Mouse (Mus musculus) kidney, embryonic 16.5 days (tissue): ENCODE results near the gene Sema6d. TPM values are rescaled to one million over a fixed set of nuclear protein-coding genes. Genes with fewer than 3 reads are reported as not detected.

ENCODE experiments used
- ATAC-seq: fragments of 200-750 bp; cut with Nextera tagmentation; 2 replicates; pipeline ENCODE4 v1.8.0; 2017; ENCODE audit warnings: moderate TSS enrichment; ENCODE audit not compliant: low FRiP score, low TSS enrichment
- H3K27ac ChIP-seq: fragments of 300-500 bp; sonication (generic); 2 replicates; pipeline ENCODE4 v1.5.1; 2014; ENCODE audit warnings: low read length
- H3K27me3 ChIP-seq: fragments of 300-500 bp; sonication (generic); 2 replicates; pipeline ENCODE4 v1.6.1; 2014; ENCODE audit warnings: low read length, control low read depth, mixed read lengths; ENCODE audit not compliant: insufficient read depth
- H3K36me3 ChIP-seq: fragments of 300-500 bp; sonication (generic); 2 replicates; pipeline ENCODE4 v1.6.1; 2014; ENCODE audit warnings: low read length, control low read depth, mixed read lengths; ENCODE audit not compliant: insufficient read depth
- H3K4me1 ChIP-seq: fragments of 300-500 bp; sonication (generic); 2 replicates; pipeline ENCODE4 v1.6.1; 2014; ENCODE audit warnings: low read length, control low read depth, mixed read lengths; ENCODE audit not compliant: insufficient read depth
- H3K4me2 ChIP-seq: fragments of 300-500 bp; sonication (generic); replicated peaks from 2 replicates; pipeline ENCODE4 v1.6.1; 2014; ENCODE audit warnings: low read depth, low read length
- H3K4me3 ChIP-seq: fragments of 300-500 bp; sonication (generic); 2 replicates; pipeline ENCODE4 v1.5.1; 2014; ENCODE audit warnings: mild to moderate bottlenecking, low read length
- H3K9ac ChIP-seq: fragments of 300-500 bp; sonication (generic); replicated peaks from 2 replicates; pipeline ENCODE4 v1.6.1; 2014; ENCODE audit warnings: low read length
- H3K9me3 ChIP-seq: fragments of 300-500 bp; sonication (generic); 2 replicates; pipeline ENCODE4 v1.6.1; 2016; ENCODE audit warnings: low read length, control low read depth
- WGBS: fragments of 180-500 bp; shearing (Covaris S2); extraction: QIAGEN DNeasy Blood & Tissue Kit; methylation state at CpG from one replicate; pipeline ENCODE4 v1.1.7; 2014; 5-methylcytosine and 5-hydroxymethylcytosine counted together
- polyA plus RNA-seq: library from polyadenylated mRNA; unstranded; fragments of >200 nt; fragmentation: Nextera tagmentation; extraction: Ambion mirVana; gene quantifications from 2 replicates; pipeline ENCODE4 v1.2.1, GENCODE M21; 2015

Sema6d gene
- polyA plus RNA-seq, 1 experiment from 2014 or later, result 9.0 TPM

- ATAC-seq, result no peak
- Histone ChIP-seq H3K27ac (no peak overlapping the region), H3K27me3 (no peaks in the 10 kb centered on the region), H3K9ac (no peak overlapping the region), H3K4me2 (no peak overlapping the region), H3K36me3 (no peaks in the 10 kb centered on the region), H3K4me1 (no peaks in the 10 kb centered on the region), H3K9me3 (no peaks in the 10 kb centered on the region), H3K4me3 (no peak overlapping the region)
- 74% methylated on average over 5 of the region's 5 CpGs for WGBS
Measured at GRCm38 (mm10) chr2:124556861-124557499, 467.2 kb downstream of the Sema6d start.

- Histone ChIP-seq H3K9me3 (no peaks in the 10 kb centered on the region), H3K4me1 (no peaks in the 10 kb centered on the region), H3K4me2 (no peak overlapping the region), H3K4me3 (no peak overlapping the region), H3K27ac (no peak overlapping the region), H3K36me3 (no peaks in the 10 kb centered on the region), H3K9ac (no peak overlapping the region), H3K27me3 (no peaks in the 10 kb centered on the region)
- 92% methylated on average over 7 of the region's 7 CpGs for WGBS
- ATAC-seq, result no peak
Measured at GRCm38 (mm10) chr2:124558021-124558420, 468.3 kb downstream of the Sema6d start.

DNA sequence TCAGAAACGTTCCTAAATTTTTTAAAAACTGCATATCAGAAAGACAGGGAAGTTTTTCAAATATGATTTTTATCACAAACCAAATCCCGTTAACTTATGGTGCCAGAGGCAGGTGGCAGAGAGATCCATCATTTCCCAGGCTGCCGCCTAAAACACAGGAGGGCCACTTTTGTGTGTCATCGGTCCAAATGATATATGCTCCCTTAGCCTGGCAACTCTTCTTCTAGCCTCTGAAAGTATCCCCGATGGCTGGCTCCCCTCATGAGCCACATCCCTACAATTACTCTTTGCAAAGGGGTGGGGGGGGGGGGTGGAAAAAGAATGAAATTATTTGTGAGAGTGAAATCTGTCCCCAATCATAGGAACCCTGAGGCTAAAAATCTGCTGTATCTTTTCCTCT is 471.9 kb downstream of the Sema6d start:
- Histone ChIP-seq H3K4me2 (no peak overlapping the region), H3K9me3 (no peaks in the 10 kb centered on the region), H3K36me3 (no peaks in the 10 kb centered on the region), H3K9ac (no peak overlapping the region), H3K27me3 (no peaks in the 10 kb centered on the region), H3K4me1 (no peaks in the 10 kb centered on the region), H3K27ac (no peak overlapping the region), H3K4me3 (no peak overlapping the region)
- ATAC-seq, result no peak
- WGBS, result 71% methylated on average over 5 of the region's 5 CpGs

GRCm38 (mm10) chr2:124562091-124562490 is 472.3 kb downstream of the Sema6d start:
- Histone ChIP-seq H3K27me3 (no peaks in the 10 kb centered on the region), H3K36me3 (no peaks in the 10 kb centered on the region), H3K4me3 (no peak overlapping the region), H3K4me1 (no peaks in the 10 kb centered on the region), H3K9ac (no peak overlapping the region), H3K9me3 (no peaks in the 10 kb centered on the region), H3K27ac (no peak overlapping the region), H3K4me2 (no peak overlapping the region)
- no peak for ATAC-seq
- 73% methylated on average over 2 of the region's 2 CpGs for WGBS

DNA sequence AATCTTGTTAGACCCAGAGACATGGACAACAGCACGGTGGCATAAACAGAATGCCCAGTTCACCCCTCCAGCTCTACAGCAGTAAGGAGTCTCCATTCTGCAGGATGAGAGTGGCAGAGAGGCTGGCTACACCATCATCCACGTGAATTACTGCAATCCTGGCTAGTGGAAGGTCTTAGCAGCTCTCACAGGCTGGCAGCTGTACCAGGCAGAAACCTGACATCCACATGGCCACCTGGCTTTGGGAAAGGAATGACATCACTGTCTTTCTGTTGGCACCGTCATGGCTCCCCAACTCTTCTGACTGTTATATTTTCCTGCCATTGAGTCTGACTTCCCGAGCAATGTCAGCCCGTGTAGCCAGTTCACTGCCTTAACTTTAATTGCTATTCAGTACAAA is 474.0 kb downstream of the Sema6d start:
- no peak for ATAC-seq
- Histone ChIP-seq H3K36me3 (no peaks in the 10 kb centered on the region), H3K27ac (no peak overlapping the region), H3K4me1 (no peaks in the 10 kb centered on the region), H3K4me3 (no peak overlapping the region), H3K9me3 (no peaks in the 10 kb centered on the region), H3K4me2 (no peak overlapping the region), H3K9ac (no peak overlapping the region), H3K27me3 (no peaks in the 10 kb centered on the region)
- 80% methylated on average over 5 of the region's 5 CpGs for WGBS

DNA sequence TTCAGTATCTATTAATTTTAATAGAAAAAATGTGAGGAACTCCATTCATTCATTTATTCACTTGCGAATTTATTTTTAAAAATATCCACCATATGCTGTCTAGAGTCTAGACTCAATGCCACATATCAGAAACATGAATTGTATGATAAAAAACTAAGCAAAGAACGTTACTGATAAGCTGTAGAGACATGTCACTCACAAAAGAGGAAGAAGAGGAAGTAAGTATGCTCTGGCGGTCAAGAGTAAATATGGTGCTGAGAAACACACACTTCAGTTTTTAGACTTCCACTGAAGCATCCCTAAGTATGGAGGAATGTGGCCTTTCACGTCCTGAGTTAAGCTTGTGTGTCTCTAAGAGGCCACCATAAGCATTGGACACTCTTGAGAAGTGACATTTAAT is 484.0 kb downstream of the Sema6d start:
- 71% methylated on average over 4 of the region's 4 CpGs for WGBS

DNA sequence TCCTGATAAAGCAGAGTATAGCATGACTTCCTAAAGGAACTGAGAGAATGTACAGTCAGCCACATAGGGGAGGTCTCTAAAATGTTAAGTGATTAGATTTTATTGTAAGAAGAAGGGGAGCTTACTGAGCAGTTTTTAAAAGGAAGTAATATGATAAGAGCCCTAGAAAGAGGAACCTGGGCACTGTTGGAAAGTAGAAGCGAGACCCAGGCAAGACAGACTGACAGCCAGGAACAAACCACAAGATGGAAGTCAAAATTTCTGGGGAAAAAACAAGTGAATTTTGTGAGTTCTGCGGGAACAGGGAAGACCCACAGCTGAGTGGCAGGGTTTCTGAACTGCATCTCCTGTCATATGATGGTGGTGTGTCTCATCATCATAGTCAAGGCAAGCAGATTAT is 486.3 kb downstream of the Sema6d start:
- H3K27me3 ChIP-seq, result no peaks in the 10 kb centered on the region
- no peaks in the 10 kb centered on the region for H3K9me3 ChIP-seq
- no peak overlapping the region for H3K4me3 ChIP-seq
- H3K36me3 ChIP-seq, result no peaks in the 10 kb centered on the region
- no peak overlapping the region for H3K27ac ChIP-seq
- H3K4me2 ChIP-seq, result no peak overlapping the region
- no peak for ATAC-seq
- 82% methylated on average over 2 of the region's 2 CpGs for WGBS
- H3K9ac ChIP-seq, result no peak overlapping the region
- H3K4me1 ChIP-seq, result no peaks in the 10 kb centered on the region

More for the DNA sequence above, 484.0 kb downstream of the Sema6d start:
- no peak overlapping the region for H3K4me2 ChIP-seq
- H3K4me1 ChIP-seq, result no peaks in the 10 kb centered on the region
- no peak overlapping the region for H3K9ac ChIP-seq
- H3K9me3 ChIP-seq, result no peaks in the 10 kb centered on the region
- H3K36me3 ChIP-seq, result no peaks in the 10 kb centered on the region
- H3K27me3 ChIP-seq, result no peaks in the 10 kb centered on the region
- no peak for ATAC-seq
- H3K27ac ChIP-seq, result no peak overlapping the region
- H3K4me3 ChIP-seq, result no peak overlapping the region

GRCm38 (mm10) chr2:124583561-124583960 is 493.8 kb downstream of the Sema6d start:
- Histone ChIP-seq H3K36me3 (no peaks in the 10 kb centered on the region), H3K27me3 (no peaks in the 10 kb centered on the region), H3K4me1 (no peaks in the 10 kb centered on the region), H3K27ac (no peak overlapping the region), H3K4me2 (no peak overlapping the region), H3K4me3 (no peak overlapping the region), H3K9ac (no peak overlapping the region), H3K9me3 (no peaks in the 10 kb centered on the region)
- 78% methylated on average over 7 of the region's 7 CpGs for WGBS
- no peak for ATAC-seq

DNA sequence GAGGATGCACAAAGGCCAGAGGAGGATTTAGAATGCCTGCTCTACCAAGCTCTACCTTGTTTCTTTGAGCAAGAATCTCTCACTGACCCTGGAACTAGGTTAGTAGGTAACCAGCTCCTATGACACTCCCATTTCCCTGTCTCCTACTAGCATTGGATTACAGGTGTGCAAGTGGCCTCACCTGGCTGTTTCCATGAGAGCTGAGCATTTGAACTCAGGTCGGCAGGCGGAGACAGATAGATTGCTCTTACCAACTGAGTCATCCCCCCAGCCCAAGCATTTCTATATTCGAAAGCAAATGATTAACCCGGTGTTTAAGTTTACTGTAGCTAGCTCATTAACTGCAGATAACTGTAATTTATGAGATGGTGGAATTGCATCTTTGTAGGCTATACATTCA is 503.0 kb downstream of the Sema6d start:
- Histone ChIP-seq H3K4me1 (no peaks in the 10 kb centered on the region), H3K4me3 (no peak overlapping the region), H3K9me3 (no peaks in the 10 kb centered on the region), H3K36me3 (no peaks in the 10 kb centered on the region), H3K9ac (no peak overlapping the region), H3K4me2 (no peak overlapping the region), H3K27me3 (no peaks in the 10 kb centered on the region), H3K27ac (no peak overlapping the region)
- ATAC-seq, result no peak
- 77% methylated on average over 4 of the region's 4 CpGs for WGBS

DNA sequence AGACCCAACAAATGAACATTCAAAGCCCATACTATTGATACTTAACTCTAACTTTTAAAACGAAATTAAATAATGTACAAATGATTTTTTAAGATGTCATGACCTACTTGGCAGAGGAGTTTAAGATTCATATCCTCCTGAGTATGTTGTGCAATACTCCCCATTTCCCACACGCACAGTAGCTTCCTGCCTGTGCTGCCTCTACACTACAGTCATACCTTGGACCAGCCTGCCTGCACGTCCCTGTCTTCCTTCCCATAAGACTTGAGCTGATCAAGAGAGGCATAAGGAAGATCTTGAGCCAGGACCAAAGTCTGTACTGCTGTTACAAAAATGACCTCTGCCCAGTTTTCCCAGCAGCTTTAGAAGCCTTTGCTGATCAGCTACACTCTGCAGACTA is 509.2 kb downstream of the Sema6d start:
- H3K4me2 ChIP-seq, result no peak overlapping the region
- H3K4me1 ChIP-seq, result peaks cover 6% of the 10 kb centered on the region
- ATAC-seq, result no peak
- no peaks in the 10 kb centered on the region for H3K27me3 ChIP-seq
- H3K9ac ChIP-seq, result no peak overlapping the region
- H3K9me3 ChIP-seq, result 0 out of 2 replicates have a peak, but pooled peaks cover 2% of the 10 kb centered on the region
- WGBS, result 71% methylated on average over 3 of the region's 3 CpGs
- no peak overlapping the region for H3K4me3 ChIP-seq
- H3K36me3 ChIP-seq, result no peaks in the 10 kb centered on the region
- H3K27ac ChIP-seq, result no peak overlapping the region
